Mouse (Mus musculus): ENCODE data around the gene Foxn2. TPM values are rescaled to one million over a fixed set of nuclear protein-coding genes. Genes with fewer than 3 reads are reported as not detected.

Gene Foxn2
- polyA plus RNA-seq, 1 experiment: 35.4 TPM

DNA sequence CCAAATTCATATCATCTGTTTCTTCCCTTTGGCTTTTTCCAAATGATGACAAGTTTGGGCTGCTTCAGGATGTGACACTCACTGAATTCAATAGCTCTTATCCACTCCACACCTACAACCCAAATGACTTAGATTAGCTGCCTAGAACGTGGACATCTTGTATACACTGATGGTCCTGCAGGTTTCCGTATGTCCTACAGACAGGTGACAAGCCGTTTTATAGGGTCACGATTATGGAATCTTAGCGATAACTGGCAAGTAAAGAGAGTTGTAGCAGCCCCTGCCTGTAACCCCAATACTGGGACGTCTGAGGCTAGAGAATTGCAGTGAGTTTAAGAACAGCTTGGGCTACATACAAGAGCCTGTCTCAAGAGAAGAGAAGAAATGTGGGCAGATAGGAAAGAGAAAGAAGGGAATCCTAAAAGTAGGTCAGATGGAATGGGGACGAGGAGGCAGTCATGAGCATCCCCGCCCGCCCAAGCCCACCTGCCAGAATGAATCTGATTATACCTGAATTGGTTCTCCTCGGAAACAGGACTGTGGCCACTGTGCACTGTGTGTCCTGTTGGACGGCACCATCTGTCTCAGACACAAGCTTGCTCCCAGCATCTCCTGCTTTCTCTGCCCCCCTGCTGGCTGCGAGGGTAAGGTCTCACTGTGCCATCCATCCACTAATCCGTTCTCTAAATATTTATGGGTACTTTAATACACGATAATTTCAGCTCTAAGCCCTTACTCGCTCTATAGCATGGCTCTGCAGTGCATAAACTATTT is 39.6 kb upstream of the Foxn2 start:
- Histone ChIP-seq H3K9ac (ENCODE audit: low read depth, poor library complexity, severe bottlenecking) (no peak overlapping the region), H3K27ac (ENCODE audit: insufficient read depth, low read length) (no peak overlapping the region), H3K9me3 (replicated peaks; ENCODE audit: control insufficient read depth, insufficient read depth, low read length, poor library complexity, severe bottlenecking) (no peaks in the 10 kb centered on the region), H3K27me3 (ENCODE audit: control insufficient read depth, insufficient read depth, low read length, poor library complexity, severe bottlenecking) (no peaks in the 10 kb centered on the region), H3K36me3 (ENCODE audit: control insufficient read depth, insufficient read depth, low read length, poor library complexity, severe bottlenecking) (no peaks in the 10 kb centered on the region), H3K4me1 (ENCODE audit: control insufficient read depth, insufficient read depth, low read length) (no peaks in the 10 kb centered on the region), H3K4me3 (ENCODE audit: low read depth, low read length) (no peak overlapping the region)
- no peak for TF ChIP-seq CTCF (IDR thresholded peaks at IDR 0.05; ENCODE audit: low read depth, low read length)
- TF ChIP-seq EP300 (IDR thresholded peaks at IDR 0.05; ENCODE audit: insufficient read depth, low read depth, low read length): no peak

DNA sequence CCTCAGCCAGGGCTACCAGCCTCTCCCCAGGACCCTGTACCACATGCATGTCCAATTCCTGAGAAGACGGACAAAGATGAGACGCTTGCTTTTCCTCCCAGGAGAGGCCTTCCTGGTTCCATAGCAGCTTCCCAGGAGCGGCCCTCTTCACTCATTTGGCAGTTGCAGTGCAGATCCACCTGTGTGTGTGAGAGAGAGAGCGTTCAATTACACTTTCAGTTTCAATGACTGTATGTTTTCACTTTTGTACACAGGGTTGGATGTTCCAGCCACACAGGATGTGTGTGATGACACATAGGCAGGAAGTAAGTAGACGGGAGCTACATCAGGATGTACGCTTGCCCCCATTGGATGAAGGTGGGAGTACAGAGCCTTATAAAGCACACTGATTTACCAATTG is 37.2 kb upstream of the Foxn2 start:
- Histone ChIP-seq H3K4me3 (ENCODE audit: low read depth, low read length) (no peak overlapping the region), H3K27me3 (ENCODE audit: control insufficient read depth, insufficient read depth, low read length, poor library complexity, severe bottlenecking) (no peaks in the 10 kb centered on the region), H3K36me3 (ENCODE audit: control insufficient read depth, insufficient read depth, low read length, poor library complexity, severe bottlenecking) (no peaks in the 10 kb centered on the region), H3K9me3 (replicated peaks; ENCODE audit: control insufficient read depth, insufficient read depth, low read length, poor library complexity, severe bottlenecking) (no peaks in the 10 kb centered on the region), H3K9ac (ENCODE audit: low read depth, poor library complexity, severe bottlenecking) (no peak overlapping the region), H3K4me1 (ENCODE audit: control insufficient read depth, insufficient read depth, low read length) (no peaks in the 10 kb centered on the region), H3K27ac (ENCODE audit: insufficient read depth, low read length) (no peak overlapping the region)
- TF ChIP-seq EP300 (IDR thresholded peaks at IDR 0.05; ENCODE audit: insufficient read depth, low read depth, low read length) (no peak), CTCF (IDR thresholded peaks at IDR 0.05; ENCODE audit: low read depth, low read length) (no peak), POLR2A (IDR thresholded peaks at IDR 0.05; ENCODE audit: insufficient read depth, low read length) (no peak)

DNA sequence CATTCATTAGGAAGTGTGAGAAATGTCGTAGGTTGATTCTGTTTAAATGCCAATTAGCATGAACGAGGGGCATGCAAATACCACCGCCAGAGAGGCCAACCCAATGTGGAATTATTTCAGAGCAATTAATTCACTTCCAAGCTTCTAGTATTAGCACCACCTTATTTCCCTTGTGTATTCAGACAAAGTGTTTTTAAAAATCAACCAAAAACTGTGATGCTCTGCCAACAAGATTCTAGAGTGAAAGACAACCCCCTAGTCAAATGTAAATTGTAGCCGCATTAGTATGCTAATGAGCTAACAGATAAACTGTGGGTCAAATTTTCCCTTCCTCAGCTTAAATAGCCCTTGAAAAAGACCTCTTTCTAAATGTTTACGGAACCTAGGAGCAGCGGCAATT is 36.0 kb upstream of the Foxn2 start:
- H3K9me3 ChIP-seq (replicated peaks; ENCODE audit: control insufficient read depth, insufficient read depth, low read length, poor library complexity, severe bottlenecking): no peaks in the 10 kb centered on the region
- H3K27me3 ChIP-seq (ENCODE audit: control insufficient read depth, insufficient read depth, low read length, poor library complexity, severe bottlenecking): no peaks in the 10 kb centered on the region
- no peaks in the 10 kb centered on the region for H3K36me3 ChIP-seq (ENCODE audit: control insufficient read depth, insufficient read depth, low read length, poor library complexity, severe bottlenecking)
- no peak overlapping the region for H3K27ac ChIP-seq (ENCODE audit: insufficient read depth, low read length)
- TF ChIP-seq EP300 (IDR thresholded peaks at IDR 0.05; ENCODE audit: insufficient read depth, low read depth, low read length) (no peak), CTCF (IDR thresholded peaks at IDR 0.05; ENCODE audit: low read depth, low read length) (no peak), POLR2A (IDR thresholded peaks at IDR 0.05; ENCODE audit: insufficient read depth, low read length) (no peak)
- no peak overlapping the region for H3K9ac ChIP-seq (ENCODE audit: low read depth, poor library complexity, severe bottlenecking)
- no peak overlapping the region for H3K4me3 ChIP-seq (ENCODE audit: low read depth, low read length)
- H3K4me1 ChIP-seq (ENCODE audit: control insufficient read depth, insufficient read depth, low read length): no peaks in the 10 kb centered on the region

DNA sequence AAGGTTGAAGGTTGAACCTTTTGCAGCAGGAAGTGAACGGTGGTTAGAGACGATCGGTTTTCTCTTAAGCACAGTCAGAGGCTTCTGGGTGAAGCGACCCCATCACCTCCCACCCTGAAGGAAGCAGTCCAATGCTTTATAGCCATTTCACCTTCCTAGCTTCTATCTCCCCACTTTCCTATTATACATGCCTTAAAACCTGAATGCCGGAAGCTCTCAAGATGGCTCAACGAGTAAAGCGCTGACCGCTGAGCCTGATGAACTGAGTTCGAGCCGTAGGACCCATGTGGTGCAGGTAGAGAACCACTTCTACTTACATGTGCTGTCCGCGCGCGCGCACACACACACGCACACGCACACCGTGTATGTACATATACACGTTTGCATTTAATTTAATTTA is 35.4 kb upstream of the Foxn2 start:
- no peaks in the 10 kb centered on the region for H3K27me3 ChIP-seq (ENCODE audit: control insufficient read depth, insufficient read depth, low read length, poor library complexity, severe bottlenecking)
- no peak for TF ChIP-seq EP300 (IDR thresholded peaks at IDR 0.05; ENCODE audit: insufficient read depth, low read depth, low read length)
- TF ChIP-seq CTCF (IDR thresholded peaks at IDR 0.05; ENCODE audit: low read depth, low read length): no peak
- TF ChIP-seq POLR2A (IDR thresholded peaks at IDR 0.05; ENCODE audit: insufficient read depth, low read length): no peak
- peak overlapping the region; percentile 6 for H3K4me3 ChIP-seq (ENCODE audit: low read depth, low read length)
- H3K9ac ChIP-seq (ENCODE audit: low read depth, poor library complexity, severe bottlenecking): no peak overlapping the region
- no peaks in the 10 kb centered on the region for H3K36me3 ChIP-seq (ENCODE audit: control insufficient read depth, insufficient read depth, low read length, poor library complexity, severe bottlenecking)
- H3K27ac ChIP-seq (ENCODE audit: insufficient read depth, low read length): 0 out of 2 replicates have a peak overlapping the region, but pooled peaks have one; percentile 42
- no peaks in the 10 kb centered on the region for H3K9me3 ChIP-seq (replicated peaks; ENCODE audit: control insufficient read depth, insufficient read depth, low read length, poor library complexity, severe bottlenecking)
- no peaks in the 10 kb centered on the region for H3K4me1 ChIP-seq (ENCODE audit: control insufficient read depth, insufficient read depth, low read length)

DNA sequence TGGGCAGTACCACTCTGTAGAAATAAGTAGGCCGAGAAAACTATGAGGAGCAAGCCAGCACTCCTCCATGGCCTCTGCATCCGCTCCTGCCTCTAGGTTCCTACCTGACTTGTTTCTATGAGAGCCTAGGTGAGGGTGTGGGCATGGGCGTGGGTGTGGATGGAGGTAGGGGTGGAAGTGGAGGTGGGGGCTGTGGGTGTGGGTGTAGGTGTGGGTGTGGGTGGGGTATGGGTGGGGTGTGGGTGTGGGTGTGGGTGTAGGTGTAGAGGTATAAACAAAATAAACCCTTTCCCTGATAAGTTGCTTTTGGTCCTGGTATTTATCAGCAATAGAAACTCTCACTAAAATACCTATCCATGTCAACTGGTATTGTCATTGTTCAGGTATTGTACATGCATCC is 30.8 kb upstream of the Foxn2 start:
- H3K27ac ChIP-seq (ENCODE audit: insufficient read depth, low read length): no peak overlapping the region
- H3K9ac ChIP-seq (ENCODE audit: low read depth, poor library complexity, severe bottlenecking): no peak overlapping the region
- H3K9me3 ChIP-seq (replicated peaks; ENCODE audit: control insufficient read depth, insufficient read depth, low read length, poor library complexity, severe bottlenecking): no peaks in the 10 kb centered on the region
- TF ChIP-seq EP300 (IDR thresholded peaks at IDR 0.05; ENCODE audit: insufficient read depth, low read depth, low read length) (no peak), CTCF (IDR thresholded peaks at IDR 0.05; ENCODE audit: low read depth, low read length) (no peak), POLR2A (IDR thresholded peaks at IDR 0.05; ENCODE audit: insufficient read depth, low read length) (no peak)
- H3K27me3 ChIP-seq (ENCODE audit: control insufficient read depth, insufficient read depth, low read length, poor library complexity, severe bottlenecking): no peaks in the 10 kb centered on the region
- no peaks in the 10 kb centered on the region for H3K4me1 ChIP-seq (ENCODE audit: control insufficient read depth, insufficient read depth, low read length)
- H3K36me3 ChIP-seq (ENCODE audit: control insufficient read depth, insufficient read depth, low read length, poor library complexity, severe bottlenecking): no peaks in the 10 kb centered on the region
- no peak overlapping the region for H3K4me3 ChIP-seq (ENCODE audit: low read depth, low read length)

DNA sequence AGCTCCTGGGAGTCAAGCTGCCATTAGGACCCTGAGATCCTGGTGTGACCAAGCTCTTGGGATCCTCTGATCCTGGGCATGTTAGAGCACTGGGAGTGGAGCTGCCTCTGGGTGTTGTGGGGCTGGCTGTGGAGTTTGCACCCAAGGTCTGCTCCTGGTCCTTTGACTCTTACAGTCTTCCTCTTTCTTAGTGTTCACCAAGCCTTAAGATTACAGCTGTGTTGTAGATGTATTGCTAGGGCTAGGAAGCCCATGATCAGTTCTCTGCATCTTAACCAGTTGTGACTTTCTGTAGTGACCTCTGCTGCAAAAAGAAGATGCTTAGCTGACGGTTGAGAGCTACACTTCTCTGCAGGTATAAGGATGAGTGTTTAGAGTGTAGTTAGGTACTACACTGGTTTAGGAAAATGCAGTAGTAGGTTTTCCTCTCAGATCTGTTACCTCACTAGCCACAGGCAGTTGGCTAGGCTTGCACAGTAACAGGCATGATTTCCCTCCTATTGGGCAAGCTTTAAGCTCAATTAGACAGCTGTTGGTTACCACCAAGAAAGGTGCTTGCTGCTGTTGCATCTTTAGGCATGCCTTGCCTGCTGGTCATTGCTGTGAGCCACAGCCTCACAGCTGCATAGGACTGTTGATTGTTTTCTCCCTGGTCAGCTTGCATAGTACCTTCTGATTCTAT is 27.2 kb upstream of the Foxn2 start:
- Histone ChIP-seq H3K4me3 (ENCODE audit: low read depth, low read length) (no peak overlapping the region), H3K27me3 (ENCODE audit: control insufficient read depth, insufficient read depth, low read length, poor library complexity, severe bottlenecking) (no peaks in the 10 kb centered on the region), H3K4me1 (ENCODE audit: control insufficient read depth, insufficient read depth, low read length) (no peaks in the 10 kb centered on the region), H3K9me3 (replicated peaks; ENCODE audit: control insufficient read depth, insufficient read depth, low read length, poor library complexity, severe bottlenecking) (no peaks in the 10 kb centered on the region), H3K27ac (ENCODE audit: insufficient read depth, low read length) (no peak overlapping the region), H3K9ac (ENCODE audit: low read depth, poor library complexity, severe bottlenecking) (no peak overlapping the region), H3K36me3 (ENCODE audit: control insufficient read depth, insufficient read depth, low read length, poor library complexity, severe bottlenecking) (no peaks in the 10 kb centered on the region)
- no peak for TF ChIP-seq EP300 (IDR thresholded peaks at IDR 0.05; ENCODE audit: insufficient read depth, low read depth, low read length)
- TF ChIP-seq CTCF (IDR thresholded peaks at IDR 0.05; ENCODE audit: low read depth, low read length): no peak
- no peak for TF ChIP-seq POLR2A (IDR thresholded peaks at IDR 0.05; ENCODE audit: insufficient read depth, low read length)
